Mouse (Mus musculus): ENCODE data around the gene Ints3. TPM values are rescaled to one million over a fixed set of nuclear protein-coding genes. Genes with fewer than 3 reads are reported as not detected.
"Not testable (repeated sequence)": the region's sequence is repeated elsewhere in the genome, so short reads cannot be mapped to it uniquely, and the experiment has no call there.

The Ints3 gene
- polyA plus RNA-seq, 1 experiment from 2014 or later = 27.0 TPM

DNA sequence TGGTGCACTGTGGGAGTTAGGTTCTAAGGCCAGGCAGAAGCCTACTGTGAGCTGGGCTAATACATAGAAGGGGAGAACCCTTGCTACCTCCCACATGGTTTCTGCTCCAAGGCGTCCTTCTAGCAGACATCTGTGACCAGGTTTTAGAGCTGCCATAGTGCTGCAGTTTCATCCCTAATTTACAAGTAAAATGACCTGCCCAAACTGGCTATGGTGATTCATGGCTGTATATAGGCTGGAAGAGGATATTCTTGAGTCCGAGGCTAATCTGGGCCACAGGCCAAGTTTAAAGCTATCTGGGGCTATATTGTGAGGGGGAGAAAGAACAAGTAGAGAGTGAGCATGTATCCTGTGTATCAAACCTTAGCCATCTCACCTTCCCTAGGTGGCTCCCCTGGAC, 64.4 kb downstream of the Ints3 start:
- Histone ChIP-seq H3K4me3 (replicated peaks) (no peak overlapping the region), H3K4me1 (no peaks in the 10 kb centered on the region), H3K27ac (no peak overlapping the region), H3K4me2 (no peak overlapping the region), H3K9ac (no peak overlapping the region), H3K36me3 (no peaks in the 10 kb centered on the region), H3K9me3 (no peaks in the 10 kb centered on the region), H3K27me3 (replicated peaks) (no peaks in the 10 kb centered on the region)
- ATAC-seq (ENCODE audit: insufficient read depth, low FRiP score, low read depth) = no peak
- 39% methylated on average over 2 of the region's 2 CpGs for WGBS

DNA sequence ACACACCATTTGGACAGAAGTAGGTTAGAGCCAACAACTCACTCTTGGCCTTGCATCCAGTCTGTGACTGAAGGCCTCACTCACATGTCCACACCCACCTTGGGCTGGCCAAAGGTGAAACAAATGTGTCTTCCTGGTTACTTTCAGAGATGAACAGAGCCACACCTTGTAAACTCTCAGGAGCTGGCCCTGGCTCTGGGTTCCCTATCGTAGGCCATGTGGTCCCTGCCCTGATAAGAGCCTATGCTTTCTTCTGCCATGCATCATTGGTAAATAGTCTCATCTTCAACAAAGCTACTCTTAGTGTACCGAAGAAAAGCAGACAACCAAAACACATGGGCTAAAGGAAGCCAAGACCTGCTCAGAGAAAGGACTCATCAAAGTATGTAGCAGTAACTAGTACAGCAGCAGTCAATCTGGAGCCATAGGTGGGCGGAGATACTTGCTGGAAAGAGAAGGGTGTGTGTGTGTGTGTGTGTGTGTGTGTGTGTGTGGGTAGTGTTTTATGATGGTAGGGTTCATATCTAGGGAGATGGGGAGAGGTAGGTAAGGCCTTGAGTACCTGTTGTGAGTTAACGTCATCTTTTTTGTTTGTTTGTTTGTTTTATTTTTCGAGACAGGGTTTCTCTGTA, 66.3 kb downstream of the Ints3 start:
- no peak overlapping the region for H3K4me3 ChIP-seq (replicated peaks)

DNA sequence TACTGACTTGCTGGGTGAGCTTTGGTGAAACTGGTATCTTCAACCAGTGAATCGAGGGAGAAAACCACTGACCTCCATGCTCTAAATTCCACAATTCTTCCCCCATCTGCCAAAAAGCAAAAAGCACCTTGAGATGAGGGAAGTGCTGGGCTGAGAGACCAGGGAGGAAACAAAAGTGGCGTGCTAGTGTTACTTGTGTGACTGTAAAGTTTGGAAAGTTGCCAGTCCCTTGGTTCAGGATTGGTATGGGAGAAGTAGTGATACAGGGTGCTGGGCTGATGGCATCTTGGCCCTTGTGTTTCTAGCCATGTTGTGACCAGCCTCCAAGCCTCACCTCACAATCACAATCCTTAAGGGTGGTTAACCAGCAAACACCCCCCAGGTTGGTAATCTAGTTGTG, 71.1 kb downstream of the Ints3 start:
- H3K27me3 ChIP-seq (replicated peaks) = no peaks in the 10 kb centered on the region
- H3K27ac ChIP-seq = no peak overlapping the region
- H3K4me1 ChIP-seq = no peaks in the 10 kb centered on the region
- H3K4me2 ChIP-seq = no peak overlapping the region
- no peak overlapping the region for H3K9ac ChIP-seq
- H3K9me3 ChIP-seq = no peaks in the 10 kb centered on the region
- ATAC-seq (ENCODE audit: insufficient read depth, low FRiP score, low read depth) = no peak
- WGBS = 80% methylated on average over 2 of the region's 2 CpGs
- no peak overlapping the region for H3K4me3 ChIP-seq (replicated peaks)
- peaks cover 8% of the 10 kb centered on the region; the same call in 1 of the 2 replicates for H3K36me3 ChIP-seq

More for the DNA sequence above, 66.3 kb downstream of the Ints3 start:
- no peak overlapping the region for H3K27ac ChIP-seq
- ATAC-seq (ENCODE audit: insufficient read depth, low FRiP score, low read depth) = no peak
- H3K4me2 ChIP-seq = no peak overlapping the region
- H3K9me3 ChIP-seq = no peaks in the 10 kb centered on the region
- no peaks in the 10 kb centered on the region for H3K4me1 ChIP-seq
- no peaks in the 10 kb centered on the region for H3K27me3 ChIP-seq (replicated peaks)
- 83% methylated on average over 5 of the region's 5 CpGs for WGBS
- no peak overlapping the region for H3K9ac ChIP-seq
- H3K36me3 ChIP-seq = no peaks in the 10 kb centered on the region

DNA sequence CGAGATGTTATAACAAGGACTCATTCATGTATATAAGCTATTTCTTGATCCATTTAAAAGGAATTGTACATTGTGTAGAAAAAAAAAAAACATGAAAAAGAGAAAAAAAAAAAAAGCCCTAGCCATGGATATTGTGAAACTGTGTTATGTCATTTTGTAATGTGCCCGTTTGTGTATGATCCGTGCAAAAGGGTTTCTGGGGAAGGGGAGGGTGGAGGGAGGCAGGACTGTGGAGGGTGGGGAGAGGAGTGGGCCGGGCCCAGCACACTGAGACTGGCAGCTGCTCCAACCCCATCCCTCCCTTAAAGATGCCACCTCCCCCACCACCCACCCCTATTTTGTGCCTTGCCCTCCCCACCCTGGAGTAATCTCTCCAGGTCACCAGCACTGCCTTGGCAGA, 71.9 kb downstream of the Ints3 start:
- Histone ChIP-seq H3K27me3 (replicated peaks) (no peaks in the 10 kb centered on the region), H3K27ac (no peak overlapping the region), H3K36me3 (peaks cover 11% of the 10 kb centered on the region), H3K4me2 (no peak overlapping the region), H3K9ac (no peak overlapping the region), H3K9me3 (no peaks in the 10 kb centered on the region), H3K4me1 (no peaks in the 10 kb centered on the region), H3K4me3 (replicated peaks) (no peak overlapping the region)
- no peak for ATAC-seq (ENCODE audit: insufficient read depth, low FRiP score, low read depth)
- WGBS = 75% methylated on average over 4 of the region's 4 CpGs

DNA sequence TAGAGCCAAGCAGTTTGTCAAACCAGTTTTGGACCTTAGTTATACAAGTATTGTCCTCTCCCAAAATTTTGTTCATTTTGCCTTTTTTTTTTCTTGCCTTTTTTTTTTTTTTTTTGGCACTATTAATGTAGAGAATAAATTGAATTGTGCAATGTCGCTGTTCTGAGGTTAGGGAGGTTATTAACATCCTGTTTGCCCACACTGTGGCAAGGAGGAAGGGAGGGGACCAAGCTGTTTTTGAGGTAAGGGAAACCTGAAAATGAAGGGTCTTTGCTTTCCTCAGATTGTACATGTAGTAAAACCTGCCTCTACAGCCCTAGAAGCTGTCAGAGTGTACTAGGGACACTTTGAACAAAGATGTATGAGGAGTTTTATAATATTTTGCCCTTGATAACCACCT, 74.2 kb downstream of the Ints3 start:
- no peaks in the 10 kb centered on the region for H3K27me3 ChIP-seq (replicated peaks)
- WGBS = 71% methylated on average over 1 of the region's 1 CpGs

DNA sequence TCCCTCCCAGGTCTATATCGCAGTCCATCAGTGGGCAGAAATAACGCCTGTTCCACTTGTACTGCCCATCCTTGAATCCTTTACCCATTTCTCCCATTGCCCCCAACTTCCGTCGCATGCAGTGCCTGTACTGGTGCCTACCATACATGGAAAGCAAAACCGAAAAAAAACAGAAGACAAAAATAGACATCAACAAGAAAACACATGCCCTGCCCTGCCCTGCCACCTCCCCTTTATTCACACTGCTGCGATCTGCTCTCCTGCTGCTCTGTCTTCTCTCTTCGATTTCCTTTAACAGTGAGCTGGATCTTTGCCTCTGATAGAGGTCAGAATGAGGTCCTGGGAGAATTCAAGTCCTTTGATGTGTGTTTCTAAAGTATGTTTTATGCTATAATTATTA, 75.5 kb downstream of the Ints3 start:
- H3K27me3 ChIP-seq (replicated peaks) = no peaks in the 10 kb centered on the region
- H3K4me1 ChIP-seq = no peaks in the 10 kb centered on the region
- no peak overlapping the region for H3K27ac ChIP-seq
- peaks cover 35% of the 10 kb centered on the region for H3K36me3 ChIP-seq
- H3K9ac ChIP-seq = no peak overlapping the region
- WGBS = 90% methylated on average over 7 of the region's 7 CpGs
- no peak overlapping the region for H3K4me3 ChIP-seq (replicated peaks)
- ATAC-seq (ENCODE audit: insufficient read depth, low FRiP score, low read depth) = no peak
- H3K9me3 ChIP-seq = no peaks in the 10 kb centered on the region
- no peak overlapping the region for H3K4me2 ChIP-seq

More for the DNA sequence above, 74.2 kb downstream of the Ints3 start:
- Histone ChIP-seq H3K9ac (no peak overlapping the region), H3K27ac (no peak overlapping the region), H3K36me3 (peaks cover 29% of the 10 kb centered on the region), H3K9me3 (no peaks in the 10 kb centered on the region), H3K4me1 (no peaks in the 10 kb centered on the region), H3K4me2 (no peak overlapping the region), H3K4me3 (replicated peaks) (no peak overlapping the region)
- ATAC-seq (ENCODE audit: insufficient read depth, low FRiP score, low read depth) = no peak

DNA sequence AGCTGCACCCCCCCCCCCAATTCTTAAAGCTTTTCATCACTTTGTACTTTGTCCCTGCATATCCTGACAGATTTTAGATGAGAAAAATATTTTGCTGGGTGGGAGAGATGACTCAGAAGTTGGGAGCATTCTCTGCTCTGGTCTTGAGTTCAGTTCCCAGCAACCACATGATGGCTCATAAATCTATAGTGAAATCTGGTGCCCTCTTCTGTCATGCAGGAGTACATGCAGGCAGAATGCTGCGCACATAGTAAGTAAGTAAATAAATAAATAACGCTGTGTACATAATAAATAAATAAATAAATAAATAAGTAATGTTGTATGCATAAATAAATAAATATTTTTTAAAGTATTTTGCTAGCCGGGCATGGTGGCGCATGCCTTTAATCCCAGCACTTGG, 85.6 kb downstream of the Ints3 start:
- no peaks in the 10 kb centered on the region for H3K9me3 ChIP-seq
- H3K36me3 ChIP-seq = peaks cover 25% of the 10 kb centered on the region
- H3K27me3 ChIP-seq (replicated peaks) = no peaks in the 10 kb centered on the region
- no peak overlapping the region for H3K4me3 ChIP-seq (replicated peaks)
- WGBS = 93% methylated on average over 4 of the region's 4 CpGs
- H3K4me2 ChIP-seq = no peak overlapping the region
- no peak for ATAC-seq (ENCODE audit: insufficient read depth, low FRiP score, low read depth)
- H3K9ac ChIP-seq = no peak overlapping the region
- H3K27ac ChIP-seq = no peak overlapping the region
- no peaks in the 10 kb centered on the region for H3K4me1 ChIP-seq

DNA sequence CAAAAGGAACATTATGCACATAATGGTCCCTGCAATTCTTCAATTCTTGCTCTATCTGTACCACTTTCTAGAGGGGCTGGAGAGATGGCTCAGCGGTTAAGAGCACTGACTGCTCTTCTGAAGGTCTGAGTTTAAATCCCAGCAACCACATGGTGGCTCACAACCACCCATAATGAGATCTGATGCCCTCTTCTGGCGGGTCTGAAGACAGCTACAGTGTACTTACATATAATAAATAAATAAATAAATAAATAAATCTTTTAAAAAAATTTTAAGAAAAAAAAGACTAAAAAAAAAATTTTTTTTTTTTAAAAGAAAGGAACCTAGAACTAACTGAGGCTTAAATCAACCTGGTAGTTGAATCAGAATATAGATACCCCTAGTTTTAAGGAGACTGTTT, 90.6 kb downstream of the Ints3 start:
- WGBS = 68% methylated on average over 2 of the region's 2 CpGs

More for the DNA sequence above, 90.6 kb downstream of the Ints3 start:
- not testable (repeated sequence) for H3K4me3 ChIP-seq (replicated peaks); H3K27me3 ChIP-seq (replicated peaks); H3K4me1 ChIP-seq; ATAC-seq (ENCODE audit: insufficient read depth, low FRiP score, low read depth); H3K4me2 ChIP-seq; H3K9ac ChIP-seq; H3K9me3 ChIP-seq; H3K27ac ChIP-seq
- peaks cover 22% of the 10 kb centered on the region for H3K36me3 ChIP-seq

Other genes with a start within 250 kb of the Ints3 start
- gene Rps27, start 220.0 kb downstream of the Ints3 start, polyA plus RNA-seq (2015; fragmentation: Nextera tagmentation; extraction: Ambion mirVana) = 1,026 and 1,361 TPM in 2 replicates
- gene Rab13, start 219.9 kb downstream of the Ints3 start, polyA plus RNA-seq (2015; fragmentation: Nextera tagmentation; extraction: Ambion mirVana) = 30.9 and 31.0 TPM in 2 replicates
- gene Jtb, start 202.0 kb downstream of the Ints3 start, polyA plus RNA-seq (2015; fragmentation: Nextera tagmentation; extraction: Ambion mirVana) = 109 and 115 TPM in 2 replicates
- 21.4 and 22.5 TPM in 2 replicates for gene Creb3l4, start 190.1 kb downstream of the Ints3 start, polyA plus RNA-seq (2015; fragmentation: Nextera tagmentation; extraction: Ambion mirVana)
- 104 and 111 TPM in 2 replicates for gene Slc39a1, start 185.4 kb downstream of the Ints3 start, polyA plus RNA-seq (2015; fragmentation: Nextera tagmentation; extraction: Ambion mirVana)
- 16.5 and 22.3 TPM in 2 replicates for gene Crtc2, start 179.5 kb downstream of the Ints3 start, polyA plus RNA-seq (2015; fragmentation: Nextera tagmentation; extraction: Ambion mirVana)
- gene Dennd4b, start 168.4 kb downstream of the Ints3 start, polyA plus RNA-seq (2015; fragmentation: Nextera tagmentation; extraction: Ambion mirVana) = 4.0 and 4.2 TPM in 2 replicates
- gene Gatad2b, start 140.4 kb downstream of the Ints3 start, polyA plus RNA-seq (2015; fragmentation: Nextera tagmentation; extraction: Ambion mirVana) = 10.5 and 10.8 TPM in 2 replicates
- 14.5 and 16.1 TPM in 2 replicates for gene Slc27a3, start 43.7 kb downstream of the Ints3 start, polyA plus RNA-seq (2015; fragmentation: Nextera tagmentation; extraction: Ambion mirVana)
- 5.3 and 5.7 TPM in 2 replicates for gene Npr1, start 32.2 kb upstream of the Ints3 start, polyA plus RNA-seq (2015; fragmentation: Nextera tagmentation; extraction: Ambion mirVana)
- gene Ilf2, start 42.5 kb upstream of the Ints3 start, polyA plus RNA-seq (2015; fragmentation: Nextera tagmentation; extraction: Ambion mirVana) = 151 and 168 TPM in 2 replicates
- gene Snapin, start 57.4 kb upstream of the Ints3 start, polyA plus RNA-seq (2015; fragmentation: Nextera tagmentation; extraction: Ambion mirVana) = 71.6 and 78.5 TPM in 2 replicates
- gene Chtop, start 75.9 kb upstream of the Ints3 start, polyA plus RNA-seq (2015; fragmentation: Nextera tagmentation; extraction: Ambion mirVana) = 126 and 134 TPM in 2 replicates
- 66.9 and 75.9 TPM in 2 replicates for gene S100a1, start 80.8 kb upstream of the Ints3 start, polyA plus RNA-seq (2015; fragmentation: Nextera tagmentation; extraction: Ambion mirVana)
- 34.7 and 39.0 TPM in 2 replicates for gene S100a13, start 80.8 kb upstream of the Ints3 start, polyA plus RNA-seq (2015; fragmentation: Nextera tagmentation; extraction: Ambion mirVana)
- gene S100a14, start 93.2 kb upstream of the Ints3 start, polyA plus RNA-seq (2015; fragmentation: Nextera tagmentation; extraction: Ambion mirVana) = 43.9 and 74.6 TPM in 2 replicates
- 225 and 274 TPM in 2 replicates for gene S100a16, start 103.6 kb upstream of the Ints3 start, polyA plus RNA-seq (2015; fragmentation: Nextera tagmentation; extraction: Ambion mirVana)
- 0.77 and 1.2 TPM in 2 replicates for gene S100a3, start 127.0 kb upstream of the Ints3 start, polyA plus RNA-seq (2015; fragmentation: Nextera tagmentation; extraction: Ambion mirVana)
- not detected in 2 replicates for gene S100a2, start 156.6 kb upstream of the Ints3 start, polyA plus RNA-seq (2015; fragmentation: Nextera tagmentation; extraction: Ambion mirVana)
- not detected in 2 replicates for gene Gm42674, start 168.3 kb upstream of the Ints3 start, polyA plus RNA-seq (2015; fragmentation: Nextera tagmentation; extraction: Ambion mirVana)
- gene S100a4, start 170.1 kb upstream of the Ints3 start, polyA plus RNA-seq (2015; fragmentation: Nextera tagmentation; extraction: Ambion mirVana) = 13.0 and 13.6 TPM in 2 replicates
- 4.5 and 6.5 TPM in 2 replicates for gene S100a5, start 174.9 kb upstream of the Ints3 start, polyA plus RNA-seq (2015; fragmentation: Nextera tagmentation; extraction: Ambion mirVana)
- 503 and 642 TPM in 2 replicates for gene S100a6, start 179.3 kb upstream of the Ints3 start, polyA plus RNA-seq (2015; fragmentation: Nextera tagmentation; extraction: Ambion mirVana)
- gene S100a7a, start 220.4 kb upstream of the Ints3 start, polyA plus RNA-seq (2015; fragmentation: Nextera tagmentation; extraction: Ambion mirVana) = 0.61 and 2.8 TPM in 2 replicates
- gene S100a8, start 235.4 kb upstream of the Ints3 start, polyA plus RNA-seq (2015; fragmentation: Nextera tagmentation; extraction: Ambion mirVana) = 295 and 384 TPM in 2 replicates